Mouse (Mus musculus): ENCODE measurements at regions not wholly inside any gene's neighbourhood (a gene's known extent, or its start where the extent isn't known, plus 50 kb on each side); places are given as distances from the start of the nearest gene placed in this dataset.

DNA sequence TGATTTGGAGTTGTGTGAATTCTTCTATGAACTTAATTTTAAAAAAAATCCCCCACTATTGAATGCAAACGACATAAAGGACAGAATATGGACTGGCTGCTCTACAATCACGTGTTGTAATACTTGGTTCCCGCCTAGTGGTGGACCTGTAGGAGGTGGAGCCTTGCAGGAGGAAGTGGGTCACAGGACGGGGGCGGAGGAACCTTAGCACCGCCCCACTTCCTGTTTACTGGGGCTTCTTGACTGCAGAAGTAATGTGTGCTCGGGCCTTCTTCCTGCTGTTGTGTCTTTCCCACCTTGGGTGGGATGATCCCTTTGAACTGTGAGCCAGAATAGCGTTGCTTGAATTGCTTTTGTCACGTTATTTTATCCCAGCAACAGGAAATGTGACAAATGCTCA, 52.2 kb upstream of the Tmem108 start:
- DNase-seq (ENCODE audit: low read depth, low spot score) = no peak

DNA sequence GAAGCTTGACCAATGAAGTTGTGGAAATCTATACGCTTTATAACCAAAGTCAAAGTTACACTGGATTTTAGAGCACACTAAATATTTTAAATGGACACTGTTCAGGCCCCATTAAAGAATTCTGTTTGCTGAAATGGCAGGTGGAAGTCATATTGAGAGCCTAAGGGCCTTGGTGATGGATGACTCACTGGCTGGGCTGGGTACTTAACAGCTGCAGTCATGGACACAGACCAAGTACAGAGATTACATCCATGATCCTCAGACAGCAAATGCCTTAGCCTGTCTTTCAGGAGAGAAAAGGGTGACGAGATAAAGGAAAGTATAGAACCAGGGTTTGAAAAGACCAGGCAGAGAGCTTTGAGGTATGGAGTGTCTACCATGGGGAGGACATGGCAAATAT, 57.4 kb upstream of the Tmem108 start:
- no peak for DNase-seq (ENCODE audit: low read depth, low spot score)

DNA sequence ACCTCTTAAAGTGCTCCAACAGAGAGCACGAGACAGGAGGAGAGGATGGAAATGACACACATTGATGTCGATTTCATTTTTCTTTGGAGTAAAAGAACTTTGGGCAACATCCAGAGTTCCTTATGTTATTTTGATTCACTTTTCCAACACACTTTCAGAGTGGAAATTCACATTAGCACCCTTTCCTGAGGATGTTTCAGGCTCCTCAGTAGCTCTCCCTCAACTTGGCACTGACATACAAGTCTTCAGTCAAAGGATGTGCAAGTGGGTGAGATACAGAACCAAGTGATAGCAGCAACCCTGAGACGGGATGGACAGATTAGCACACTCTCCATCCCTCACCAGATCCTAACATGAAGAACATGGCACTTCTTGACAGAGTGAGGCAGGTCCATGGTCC, 60.0 kb upstream of the Tmem108 start:
- no peak for DNase-seq (ENCODE audit: low read depth, low spot score)

DNA sequence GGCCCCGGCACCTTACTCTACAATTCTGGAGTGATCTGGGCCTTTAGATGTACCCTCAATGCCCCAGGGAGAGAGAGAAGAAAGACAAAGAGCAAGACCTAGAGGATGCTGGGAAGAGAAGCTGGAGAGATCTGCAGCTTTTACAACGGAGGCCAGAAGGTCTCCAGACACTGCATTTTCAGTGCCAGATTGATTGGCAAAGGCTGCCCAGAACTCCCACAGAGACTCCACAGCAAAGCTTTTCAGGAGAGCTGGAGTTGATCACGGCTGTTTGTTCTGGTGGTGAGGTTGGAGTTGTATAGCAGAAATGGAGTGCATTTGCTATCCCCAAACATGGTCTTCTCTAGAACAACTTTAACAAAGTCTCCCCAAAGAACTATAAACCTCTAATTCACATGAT, 61.9 kb upstream of the Tmem108 start:
- no peak for DNase-seq (ENCODE audit: low read depth, low spot score)

DNA sequence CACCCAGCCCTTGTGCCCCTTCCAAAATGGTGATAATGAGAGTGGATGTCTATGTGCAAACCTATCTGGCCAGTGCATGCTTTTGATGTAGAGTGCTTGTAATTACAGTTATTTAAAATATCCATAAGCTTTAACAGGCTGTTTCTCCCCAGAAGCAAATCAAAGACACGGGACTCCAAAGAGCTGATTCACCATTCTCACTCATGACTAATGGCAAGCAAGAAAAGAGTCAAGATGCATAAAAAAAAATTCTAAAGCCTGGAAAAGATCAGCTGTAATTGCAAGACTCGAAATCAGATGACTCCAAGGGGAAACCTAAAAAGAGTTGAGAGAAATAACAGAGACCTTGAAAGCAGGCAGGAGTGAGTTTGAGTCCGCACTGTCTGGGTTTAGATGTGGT, 79.6 kb upstream of the Tmem108 start:
- no peak for DNase-seq (ENCODE audit: low read depth, low spot score)

DNA sequence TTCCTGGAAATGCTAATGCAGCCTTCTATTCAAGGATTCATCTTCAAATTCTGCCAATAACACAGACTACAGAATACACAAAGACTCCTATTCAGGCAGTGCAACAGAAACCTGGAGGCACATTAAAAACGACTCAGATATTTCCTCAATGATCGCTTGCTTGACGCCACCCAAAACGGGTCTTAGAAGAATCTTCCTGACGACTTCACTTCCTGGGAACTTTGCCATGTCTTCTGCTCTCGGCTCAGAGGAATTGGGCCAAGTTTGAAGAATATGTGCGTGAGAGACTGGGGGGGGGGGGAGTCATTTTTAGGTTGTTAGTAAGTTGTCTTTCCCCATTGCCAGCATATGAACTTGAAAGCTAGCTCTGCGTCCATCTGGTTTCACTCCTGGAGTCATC, 82.2 kb upstream of the Tmem108 start:
- no peak for DNase-seq (ENCODE audit: low read depth, low spot score)

DNA sequence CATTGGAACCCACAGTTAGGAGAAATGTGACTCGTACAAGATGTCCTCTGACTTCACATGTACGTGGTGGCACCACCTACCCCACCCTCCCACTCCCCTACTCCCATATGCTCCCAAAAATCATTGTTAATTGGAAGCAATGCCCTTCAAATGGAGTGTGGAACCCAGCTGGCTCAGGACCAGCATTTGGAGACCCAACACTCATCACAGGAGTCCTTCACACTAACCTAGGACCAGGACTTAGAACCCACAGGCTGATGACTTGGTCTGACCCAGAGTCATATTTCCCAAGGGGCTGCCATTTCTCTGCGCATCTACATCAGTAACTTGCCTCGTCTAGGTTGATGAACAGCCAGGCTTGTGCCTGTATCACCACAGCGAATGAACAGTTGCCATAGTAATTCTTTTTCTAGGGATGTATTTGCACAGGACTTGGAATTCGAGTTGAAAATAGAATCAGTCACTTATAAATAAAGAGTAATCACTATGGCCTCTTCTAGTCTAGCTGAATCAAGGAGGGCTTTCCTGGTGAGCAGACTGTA, 84.3 kb upstream of the Tmem108 start:
- DNase-seq (ENCODE audit: low read depth, low spot score) = no peak

DNA sequence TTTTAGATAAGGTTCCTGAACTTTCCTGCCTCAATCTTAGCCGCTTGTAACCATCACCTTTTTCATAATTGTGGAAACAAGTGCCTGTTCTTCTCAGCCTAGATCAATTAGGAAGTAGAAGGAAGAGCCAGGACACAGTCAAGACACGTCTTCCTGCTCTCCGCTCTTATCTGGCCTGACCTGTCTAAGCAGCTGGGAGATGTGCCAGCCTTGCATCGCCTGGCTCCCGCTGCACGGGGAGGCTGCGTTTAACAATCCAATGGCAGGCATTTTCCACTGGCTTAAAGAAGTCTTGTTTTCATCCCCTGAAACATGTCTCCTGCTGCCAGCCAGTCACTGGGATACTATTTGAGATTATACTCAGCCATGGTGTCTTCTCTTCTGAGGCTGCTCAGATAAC, 86.3 kb upstream of the Tmem108 start:
- no peak for DNase-seq (ENCODE audit: low read depth, low spot score)

DNA sequence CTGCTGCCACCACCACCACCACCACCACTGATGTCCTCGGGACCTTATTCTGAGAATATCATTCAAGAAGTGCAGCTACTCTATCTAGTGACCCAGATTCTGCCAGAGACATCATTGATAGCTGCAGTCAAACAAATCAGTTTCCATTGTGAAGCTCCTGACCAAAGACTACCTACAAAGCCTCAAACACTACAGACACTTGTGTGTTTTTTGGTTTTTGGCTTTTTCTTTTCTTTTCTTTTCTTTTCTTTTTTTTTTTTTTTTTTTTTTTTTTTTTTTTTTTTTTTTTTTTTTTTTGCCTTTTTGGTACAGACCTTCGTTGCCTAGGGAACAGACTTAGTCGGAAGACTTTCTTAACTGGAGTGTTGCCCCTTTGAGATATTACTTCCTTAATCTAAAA, 87.4 kb upstream of the Tmem108 start:
- DNase-seq (ENCODE audit: low read depth, low spot score) = no peak

DNA sequence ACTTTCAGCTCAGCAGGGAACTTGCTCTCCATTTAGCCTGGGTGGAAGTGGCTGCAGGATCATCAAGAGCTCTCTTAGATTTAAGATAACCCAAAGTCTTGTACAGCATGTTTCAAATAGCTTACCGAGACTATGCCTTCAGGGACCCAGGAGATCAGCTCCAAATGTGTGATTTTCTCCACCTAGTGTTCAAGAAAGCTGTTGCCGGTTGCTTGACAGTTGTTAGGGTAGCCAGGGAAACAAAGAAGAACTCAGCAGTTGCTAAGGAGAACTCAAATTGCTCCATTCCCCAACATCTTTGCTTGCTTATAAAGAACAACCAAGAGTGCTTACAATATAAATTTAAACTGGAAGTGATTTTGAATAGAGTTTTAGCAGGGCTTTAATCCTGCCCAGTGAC, 91.1 kb upstream of the Tmem108 start:
- DNase-seq (ENCODE audit: low read depth, low spot score) = no peak

DNA sequence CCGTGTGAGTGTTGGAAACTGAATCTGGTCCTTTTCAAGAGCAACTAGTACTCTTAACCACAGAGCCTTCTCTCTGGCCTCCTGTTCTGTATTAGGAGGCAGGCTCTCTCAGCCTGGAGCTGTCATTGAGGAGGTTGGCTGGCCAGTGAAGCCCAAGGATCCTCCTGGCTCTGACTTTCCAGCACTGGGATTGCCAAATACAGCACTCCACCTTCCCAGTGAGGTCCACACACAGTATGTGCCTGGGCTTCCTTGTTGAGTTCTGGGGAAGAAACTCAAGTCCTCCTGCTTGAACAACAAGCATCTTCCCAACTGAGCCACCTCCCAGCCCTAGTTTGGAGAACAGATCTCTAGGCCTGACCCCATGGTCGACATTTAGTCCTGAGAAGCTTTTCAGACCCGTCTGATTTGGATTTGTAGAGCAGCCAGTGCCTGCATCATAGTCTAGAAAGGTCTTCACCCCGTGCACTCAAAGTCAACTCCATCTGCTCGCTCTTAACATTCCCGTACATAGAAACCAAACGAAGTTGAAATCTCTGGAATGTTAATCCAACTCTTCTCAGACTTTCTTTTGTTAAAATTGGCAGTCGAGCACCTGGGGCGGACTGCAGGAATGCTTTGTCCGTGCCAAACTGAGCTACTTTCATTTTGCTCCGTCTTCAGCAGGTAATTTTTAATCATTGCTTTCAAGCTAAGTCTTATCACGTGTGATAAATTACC, 99.2 kb upstream of the Tmem108 start:
- DNase-seq (ENCODE audit: low read depth, low spot score) = peak; percentile 12

DNA sequence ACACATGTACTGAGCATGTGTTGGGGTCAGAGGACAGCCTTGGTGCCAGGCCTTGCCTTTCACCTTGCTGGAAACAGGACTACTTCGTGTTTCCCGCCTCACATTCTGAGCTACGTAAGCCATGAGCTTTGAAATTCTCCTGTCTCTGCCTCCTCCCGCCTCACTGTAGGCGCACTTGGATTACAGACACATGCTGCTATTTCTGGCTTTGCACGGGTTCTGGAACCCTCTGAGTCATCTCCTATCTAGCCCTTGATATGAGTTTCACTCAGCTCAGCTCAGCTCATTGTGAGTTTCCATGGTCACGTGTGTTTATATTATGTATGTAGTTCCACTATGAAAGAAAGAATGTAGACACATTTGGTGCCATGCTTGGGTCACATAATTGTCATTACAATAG, 100.9 kb upstream of the Tmem108 start:
- no peak for DNase-seq (ENCODE audit: low read depth, low spot score)

DNA sequence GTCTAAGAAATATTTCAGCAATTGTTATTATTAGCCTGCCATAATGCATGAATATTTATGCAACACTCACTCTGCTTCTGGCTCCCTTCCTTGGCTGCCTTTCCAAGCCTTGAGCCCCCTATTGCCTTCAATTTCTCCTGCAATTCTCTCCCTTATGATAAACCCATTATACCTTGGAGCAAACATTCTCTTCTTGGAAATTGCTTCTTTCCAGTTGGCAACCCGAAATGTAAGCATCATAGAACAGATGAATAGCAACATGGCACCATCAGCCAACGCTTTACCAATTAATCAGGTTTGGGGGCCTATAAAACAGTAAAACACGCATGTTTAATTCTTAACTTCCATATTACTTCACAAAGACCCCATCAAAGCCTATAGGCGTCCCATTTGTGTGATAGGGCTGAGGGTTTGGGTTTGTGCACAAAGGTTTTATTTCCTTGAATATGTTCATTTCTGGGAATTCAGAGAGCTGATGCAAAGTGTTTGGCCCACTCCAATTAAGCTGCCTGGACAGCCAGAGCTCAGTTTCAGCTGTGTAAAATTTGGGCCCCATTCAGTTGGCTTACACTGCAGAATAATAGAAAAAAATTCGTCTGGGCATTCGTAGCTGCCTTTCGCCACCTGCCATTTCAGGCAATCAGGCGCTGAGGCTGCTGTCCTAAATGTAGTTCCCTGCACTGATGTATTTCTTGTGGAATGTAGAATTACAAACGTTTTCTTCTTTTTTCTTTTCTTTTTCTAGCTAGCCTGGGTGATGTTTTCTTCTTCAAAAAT, 106.0 kb upstream of the Tmem108 start:
- no peak for DNase-seq (ENCODE audit: low read depth, low spot score)

DNA sequence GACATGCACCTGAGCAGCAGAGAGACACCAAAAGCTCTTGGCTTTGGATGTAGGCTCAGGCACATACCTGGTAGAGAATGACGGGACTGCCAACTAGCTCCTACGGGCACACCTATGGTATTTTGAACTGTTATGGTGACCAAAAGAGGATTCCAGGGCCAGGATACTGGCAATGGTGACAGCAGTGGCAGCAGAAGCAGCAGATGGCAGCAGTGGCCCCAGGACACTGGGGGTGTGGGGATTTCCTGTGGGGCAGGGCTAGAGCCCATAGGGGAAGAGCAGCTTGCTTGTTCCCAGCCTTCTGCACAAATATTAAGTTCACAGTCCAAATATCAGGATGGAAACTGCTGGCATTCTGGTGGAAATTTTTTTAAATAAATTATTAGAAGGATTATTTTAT, 107.6 kb upstream of the Tmem108 start:
- no peak for DNase-seq (ENCODE audit: low read depth, low spot score)

DNA sequence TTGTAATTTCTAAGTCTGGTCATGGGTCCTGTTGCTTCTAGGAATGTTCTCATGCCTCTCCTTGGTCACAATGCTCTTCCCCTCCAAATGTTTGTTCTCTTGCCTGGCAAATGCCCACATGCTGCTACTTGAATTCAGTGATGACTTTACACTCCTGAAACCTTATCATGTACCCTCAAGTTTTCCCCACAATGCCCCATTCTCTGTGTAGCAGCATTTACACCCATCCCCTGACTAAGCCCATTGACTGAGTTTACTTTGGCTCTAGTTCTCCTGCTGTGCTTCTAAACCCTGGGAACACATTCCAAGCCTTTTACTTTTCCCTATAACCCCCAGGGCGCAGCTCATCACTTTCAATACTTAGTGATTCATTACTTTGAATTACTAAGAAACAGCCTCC, 110.5 kb upstream of the Tmem108 start:
- no peak for DNase-seq (ENCODE audit: low read depth, low spot score)

DNA sequence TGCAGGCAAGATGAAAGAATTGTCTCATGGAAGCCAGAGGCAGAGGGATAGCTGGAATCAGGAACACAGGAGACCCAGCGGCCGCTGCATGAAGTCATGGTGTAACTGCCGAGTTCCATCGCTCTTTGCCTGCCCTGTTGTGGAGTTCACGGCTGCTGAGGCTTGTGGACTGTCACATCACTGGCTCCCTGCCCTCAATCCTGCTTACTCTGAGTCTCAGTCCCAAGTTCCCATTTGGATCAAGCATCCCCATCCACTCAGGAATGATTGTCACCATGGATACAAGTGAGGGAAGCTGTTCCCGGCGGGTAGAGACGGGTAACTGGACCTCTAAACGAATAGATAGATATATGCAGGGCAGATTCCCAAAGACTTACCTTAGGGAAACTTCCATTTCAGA, 112.2 kb upstream of the Tmem108 start:
- DNase-seq (ENCODE audit: low read depth, low spot score) = no peak

DNA sequence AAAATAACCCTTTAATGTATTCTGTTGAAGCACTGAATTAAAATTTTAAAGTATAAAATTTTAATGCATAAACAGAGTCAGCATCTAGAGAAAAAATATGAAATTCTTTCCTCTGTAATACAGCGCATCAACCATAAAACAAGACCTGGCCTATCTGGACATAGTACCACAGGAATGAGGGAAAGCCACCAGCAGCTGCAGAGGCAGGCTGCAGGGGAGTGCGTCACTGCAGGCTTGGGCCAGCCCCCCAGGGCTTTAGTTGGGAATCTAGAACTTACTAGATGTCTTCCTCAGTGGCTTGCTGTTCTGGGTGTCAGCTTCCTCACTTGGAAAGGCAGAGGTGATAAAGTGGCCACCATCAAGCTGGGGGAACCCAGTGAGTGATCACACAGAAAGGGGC, 116.2 kb upstream of the Tmem108 start:
- no peak for DNase-seq (ENCODE audit: low read depth, low spot score)

DNA sequence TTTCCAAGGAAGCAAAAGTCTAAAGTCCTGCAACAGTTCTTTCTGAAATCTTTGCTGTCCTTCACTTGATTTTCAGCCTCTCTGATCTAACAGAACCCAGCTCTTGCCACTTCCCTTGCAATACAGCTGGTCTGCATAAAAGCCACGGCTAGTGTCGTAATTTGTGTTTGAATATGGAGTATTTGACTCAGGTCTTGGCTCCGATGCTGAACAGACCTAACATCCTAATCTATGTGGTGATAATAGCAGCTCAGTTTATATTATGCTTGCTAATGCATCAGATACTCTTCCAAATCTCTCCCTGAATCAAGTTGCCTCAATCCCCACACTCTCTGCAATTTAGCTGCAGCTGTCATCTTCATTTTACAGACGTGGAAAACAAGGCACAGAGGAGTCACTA, 109.5 kb upstream of the Nphp3 start:
- no peak for DNase-seq (ENCODE audit: low read depth, low spot score)

DNA sequence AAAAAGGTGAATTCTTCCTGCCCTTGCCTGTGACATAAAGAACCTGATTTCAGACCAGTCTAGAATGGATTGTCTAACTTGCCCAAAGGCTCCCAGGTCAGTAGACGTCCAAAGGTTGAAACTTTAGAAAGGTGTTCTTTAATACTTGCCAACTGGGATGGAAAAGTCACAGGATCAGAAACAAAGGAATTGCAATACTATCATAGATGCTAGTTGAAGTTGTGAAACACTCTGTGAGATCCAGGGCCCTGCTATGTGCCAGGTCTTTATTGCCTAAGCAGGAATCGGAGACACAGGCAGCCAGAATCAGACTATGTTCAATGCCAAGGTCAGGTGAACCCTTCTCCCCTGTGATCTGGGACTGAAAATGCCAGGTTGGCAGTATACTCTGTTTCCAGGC, 108.0 kb upstream of the Nphp3 start:
- no peak for DNase-seq (ENCODE audit: low read depth, low spot score)

DNA sequence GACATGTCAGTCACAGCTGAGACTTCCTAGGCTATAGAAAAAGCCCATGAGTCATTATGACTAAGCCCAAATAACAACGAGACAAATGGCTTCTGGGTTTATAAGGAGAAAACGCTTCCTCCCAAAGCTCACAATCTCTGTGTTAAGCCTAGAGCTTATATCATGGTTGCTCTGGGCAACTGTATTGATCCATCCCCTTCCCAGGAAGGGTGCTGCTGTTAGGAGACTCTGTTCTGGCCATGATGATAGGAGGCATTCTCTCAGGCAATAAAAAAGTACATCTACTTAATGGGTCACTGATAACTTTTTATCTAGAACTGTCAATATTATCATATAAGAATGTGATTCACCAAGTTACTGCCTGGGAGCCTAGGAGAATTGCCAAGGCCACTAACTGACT, 103.0 kb upstream of the Nphp3 start:
- no peak for DNase-seq (ENCODE audit: low read depth, low spot score)

DNA sequence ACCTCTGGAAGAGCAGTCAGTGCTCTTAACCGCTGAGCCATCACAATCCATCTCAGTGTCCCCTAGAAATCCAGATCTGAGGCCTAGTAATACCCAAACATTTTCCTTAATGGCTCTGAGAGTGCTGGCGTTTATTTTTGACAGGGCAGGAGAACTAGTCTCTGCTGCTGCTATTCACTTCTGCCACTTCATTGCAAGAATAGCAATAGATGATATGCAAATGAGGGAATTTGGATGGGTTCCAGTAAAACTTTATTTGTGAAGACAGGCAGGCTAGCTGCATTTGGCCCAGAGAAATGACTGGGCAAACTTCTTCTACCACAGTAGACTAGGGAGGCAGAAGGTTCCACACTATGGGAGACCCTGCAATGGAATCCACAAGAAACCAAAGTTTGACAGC, 91.0 kb upstream of the Nphp3 start:
- no peak for DNase-seq (ENCODE audit: low read depth, low spot score)

DNA sequence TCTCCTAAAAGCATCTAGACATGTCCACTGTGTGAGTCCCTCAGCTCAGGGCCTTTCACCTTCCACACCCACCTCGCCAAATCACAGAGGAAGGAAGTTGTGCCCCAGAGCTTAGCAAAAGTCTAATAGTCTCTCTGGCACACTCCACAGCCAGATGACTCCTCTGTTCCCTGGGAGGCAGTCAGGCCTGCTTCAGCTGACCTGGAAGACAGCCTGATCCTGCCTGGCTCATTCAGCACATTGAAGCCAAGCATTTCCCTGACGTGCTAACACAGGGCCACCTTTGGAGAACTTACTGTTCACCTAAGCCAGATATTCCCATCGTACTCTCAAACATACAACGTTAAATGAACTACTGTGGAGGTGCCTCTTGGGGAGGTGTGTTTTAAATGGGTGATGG, 87.2 kb upstream of the Nphp3 start:
- no peak for DNase-seq (ENCODE audit: low read depth, low spot score)

DNA sequence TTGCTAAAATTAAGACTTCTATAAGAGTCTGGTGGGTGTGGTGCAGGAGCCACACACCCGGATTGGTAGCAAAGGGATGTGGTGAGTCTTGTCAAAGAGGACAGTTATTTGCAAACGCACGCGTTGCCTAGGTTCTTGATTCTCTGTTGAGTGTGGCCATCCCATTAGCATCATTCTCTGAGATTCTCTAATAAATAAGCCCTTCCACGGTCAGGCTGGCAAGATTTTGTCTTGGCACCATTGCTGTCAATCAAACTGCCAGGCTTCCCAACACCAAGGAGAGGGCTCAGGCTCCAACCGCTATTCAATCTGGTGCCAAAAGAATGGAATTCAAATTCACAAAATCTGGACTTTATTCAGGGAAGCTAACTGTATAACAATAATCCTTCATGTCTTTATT, 84.6 kb upstream of the Nphp3 start:
- no peak for DNase-seq (ENCODE audit: low read depth, low spot score)

All from forelimb bud, embryonic 11.5 days (tissue).